Mouse (Mus musculus) heart, postnatal 4 days (tissue): ENCODE measurements around the gene Esrrg. TPM values are rescaled to one million over a fixed set of nuclear protein-coding genes. Genes with fewer than 3 reads are reported as not detected.

Experiments
- DNase-seq: peaks from one replicate; pipeline ENCODE4 v3.0.0; 2021
- total RNA-seq, 2 experiments: library from RNA; stranded (reverse); gene quantifications; 2 replicates each; pipeline ENCODE4 v1.2.3; 2021

The Esrrg gene
- total RNA-seq, result 10 to 100 TPM; 37.9 to 50.1 TPM

GRCm38 (mm10) chr1:187608261-187608921 is at the start of gene Esrrg:
Gene Esrrg, plus strand, starts transcription at chr1:187608791.
- peak; percentile 44 for DNase-seq

DNA sequence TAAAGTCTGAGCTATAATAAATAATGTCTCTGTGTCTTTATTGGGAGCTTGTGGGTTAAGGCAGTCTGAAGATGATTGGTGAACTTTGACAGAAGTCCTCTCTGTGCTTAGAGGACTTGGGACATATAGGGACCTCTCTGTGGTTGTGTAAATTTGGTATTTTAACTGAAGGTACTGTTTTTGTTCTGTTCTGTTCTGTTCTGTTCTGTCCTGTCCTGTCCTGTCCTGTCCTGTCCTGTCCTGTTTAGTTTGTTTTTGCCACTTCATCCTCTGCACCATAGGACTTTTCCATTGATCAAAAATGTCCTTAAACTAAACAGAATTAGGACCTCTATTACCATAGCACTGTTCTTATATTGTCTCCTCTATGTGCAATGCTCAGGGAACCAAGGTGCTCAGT is 24.6 kb upstream of the Esrrg start:
- no peak for DNase-seq

- DNase-seq, result no peak
These were observed 22.0 kb upstream of the Esrrg start for GRCm38 (mm10) chr1:187586541-187587075.

DNA sequence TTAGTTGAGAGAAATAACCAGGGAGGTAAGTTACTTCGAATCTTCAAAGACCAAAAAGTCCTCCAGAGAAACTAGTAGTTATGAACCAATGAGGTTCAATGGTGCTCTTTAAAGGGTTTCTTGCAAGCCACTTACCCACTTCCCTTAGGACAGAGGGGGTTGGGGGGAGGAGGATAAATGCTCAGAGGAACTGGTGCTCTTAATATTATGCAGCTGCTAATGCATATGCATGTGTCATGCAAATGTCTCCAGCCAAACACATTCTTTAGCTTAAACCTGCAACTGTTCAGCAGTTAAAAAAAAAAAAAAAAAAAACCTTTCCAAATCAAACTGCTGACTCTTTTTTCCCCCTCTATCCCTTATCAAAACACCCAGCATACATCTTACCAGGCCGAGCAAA is 5.6 kb upstream of the Esrrg start:
- no peak for DNase-seq

GRCm38 (mm10) chr1:187604063-187604484 is 4.5 kb upstream of the Esrrg start:
- no peak for DNase-seq

GRCm38 (mm10) chr1:187604691-187605310 is 3.8 kb upstream of the Esrrg start:
- DNase-seq, result no peak

- no peak for DNase-seq
These were observed 3.0 kb upstream of the Esrrg start for GRCm38 (mm10) chr1:187605391-187606270.

DNA sequence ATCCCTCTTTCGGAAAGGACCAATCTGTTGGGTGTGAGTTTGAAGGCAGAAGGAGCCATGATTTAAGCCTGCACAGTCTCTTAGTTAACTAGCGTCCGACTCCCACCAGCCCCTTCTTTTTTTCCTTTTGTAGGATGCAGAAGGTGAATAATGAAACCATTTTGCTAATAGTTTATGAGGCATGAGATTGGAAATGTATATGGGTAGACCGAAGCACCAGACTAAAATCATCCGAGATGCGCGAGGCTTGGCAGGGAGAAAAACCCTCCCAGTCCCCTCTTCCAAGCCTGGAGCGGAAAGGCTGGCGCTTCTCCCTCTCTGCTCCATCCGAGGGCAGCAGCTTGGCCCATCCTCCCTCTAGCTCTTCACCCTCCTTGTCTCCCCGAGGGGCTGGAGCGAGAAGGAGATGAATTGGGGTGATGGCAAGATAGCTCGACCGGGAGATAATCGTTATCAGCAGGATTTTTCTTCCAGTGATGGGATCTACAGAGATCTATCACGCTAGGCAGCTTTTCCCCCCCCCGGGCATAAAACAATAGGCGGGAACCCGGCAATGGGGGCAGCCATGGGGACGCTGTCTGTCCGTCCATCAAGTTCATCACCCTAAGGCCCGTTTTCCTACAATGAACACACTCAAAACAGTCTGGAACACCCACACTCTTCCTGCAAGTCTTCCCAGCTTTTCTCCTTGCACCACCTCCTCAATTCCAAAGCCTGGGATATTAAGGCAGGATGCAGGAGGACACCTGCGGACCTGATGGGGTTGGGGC is 2.1 kb upstream of the Esrrg start:
- DNase-seq, result no peak

GRCm38 (mm10) chr1:187607065-187608047 is 1.2 kb upstream of the Esrrg start:
- no peak for DNase-seq

DNA sequence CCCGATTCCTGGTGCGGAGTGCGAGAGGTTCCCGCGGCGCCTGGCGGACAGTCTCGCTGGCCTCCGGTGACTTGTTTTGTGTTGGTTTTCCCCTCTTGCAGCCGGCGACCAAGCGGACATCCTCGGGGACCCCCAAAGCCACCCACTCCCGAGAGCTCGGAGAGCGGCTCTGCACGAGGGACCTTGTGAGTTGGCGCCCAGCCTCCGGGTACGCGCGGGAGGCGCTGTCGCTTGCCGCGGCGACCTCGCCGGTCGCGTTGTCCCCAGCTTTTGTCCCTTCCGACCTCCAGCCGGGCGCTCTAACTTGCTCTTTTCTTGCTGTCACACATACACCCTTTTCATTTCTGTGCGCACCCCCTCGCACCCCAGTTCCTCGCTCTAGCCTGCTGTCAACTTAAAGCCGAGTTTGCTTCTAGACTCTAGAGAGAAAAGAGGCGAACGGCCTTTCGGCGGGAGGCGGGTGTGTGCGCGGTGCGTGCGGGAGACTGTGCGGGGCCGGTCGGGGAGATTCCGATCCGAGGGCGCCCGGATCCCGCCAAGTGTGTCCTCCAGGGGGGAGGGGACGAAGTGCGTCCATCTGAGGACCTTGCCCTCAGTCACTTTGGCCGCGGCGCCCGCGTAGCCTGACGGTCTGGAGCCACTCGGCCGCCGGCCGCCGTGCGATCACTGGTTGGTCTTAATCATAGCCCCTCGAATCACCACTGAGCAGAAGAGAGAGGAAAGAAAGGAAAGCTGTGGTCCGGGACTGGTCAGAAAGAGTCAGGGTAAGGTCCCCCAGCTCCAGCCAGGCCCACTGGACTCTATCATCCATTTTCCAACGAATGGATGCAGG is 646 bp downstream of the Esrrg start:
- peak; percentile 67 for DNase-seq

DNA sequence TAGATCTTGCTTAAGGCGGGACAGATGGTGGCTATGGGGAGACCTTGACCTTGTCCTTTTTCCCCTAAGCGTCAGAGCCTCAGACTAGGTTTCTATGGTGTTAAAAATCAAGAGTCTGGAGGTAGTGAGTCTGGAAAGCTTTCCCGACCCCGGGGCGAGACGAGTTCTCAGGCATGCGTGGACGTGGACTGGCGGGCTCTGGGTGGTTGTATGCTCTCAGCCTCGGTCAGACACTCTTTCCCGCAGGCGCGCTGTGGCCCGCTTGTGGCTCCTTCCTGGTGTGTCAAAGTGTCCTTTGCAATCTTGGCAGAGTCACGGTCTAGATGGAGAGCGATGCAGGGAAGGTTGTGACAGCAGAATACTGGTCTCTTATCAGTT is 1.3 kb downstream of the Esrrg start:
- peak; percentile 44 for DNase-seq

DNA sequence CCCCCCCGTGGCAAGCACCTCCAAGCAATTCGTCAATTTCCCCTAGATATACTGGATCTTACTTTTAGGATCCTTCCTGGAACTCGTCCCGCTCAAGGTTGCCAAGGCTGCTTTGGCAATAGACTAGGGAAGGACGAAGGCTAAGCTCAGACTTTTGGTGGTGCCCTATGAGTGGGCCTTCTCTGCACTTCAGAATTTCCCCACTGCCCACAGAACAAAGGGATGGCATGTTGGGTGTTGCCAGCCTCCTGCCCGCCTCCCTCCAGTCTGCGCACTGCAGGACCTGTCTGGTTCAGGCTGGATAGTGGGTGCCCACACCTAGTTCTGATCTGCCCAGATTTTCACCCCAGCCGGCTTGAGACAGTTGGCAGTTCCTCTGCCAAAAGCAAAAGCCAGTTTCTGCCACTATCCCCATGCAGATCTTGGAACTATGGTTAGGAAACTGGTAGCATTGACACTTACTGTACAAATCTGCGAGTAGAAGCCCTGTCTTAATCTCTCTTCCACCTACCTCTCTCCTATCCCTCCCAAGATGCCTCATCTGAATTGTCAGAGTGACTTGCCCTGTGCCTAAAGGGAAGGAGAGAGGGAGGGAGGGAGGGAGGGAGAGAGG is 1.9 kb downstream of the Esrrg start:
- no peak for DNase-seq

DNA sequence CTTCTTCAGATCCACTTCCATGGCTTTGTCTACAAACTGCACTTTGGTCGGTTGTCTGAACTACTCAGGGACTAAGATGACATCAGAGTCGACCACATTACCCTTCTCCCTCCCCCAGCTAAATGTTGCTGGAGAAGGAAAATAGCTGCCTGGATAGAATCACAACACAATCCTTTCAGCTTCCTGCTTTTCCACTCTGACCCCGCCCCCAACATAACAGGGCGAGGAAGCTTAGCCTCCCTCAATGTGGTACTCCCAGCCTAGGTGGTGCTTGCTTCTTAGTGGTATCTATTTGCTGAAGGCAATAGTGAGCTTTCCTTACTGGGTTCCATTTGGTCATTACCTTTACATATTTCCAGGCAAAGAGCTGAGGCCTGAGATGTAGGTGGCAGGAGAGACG is 3.3 kb downstream of the Esrrg start:
- DNase-seq, result no peak

DNA sequence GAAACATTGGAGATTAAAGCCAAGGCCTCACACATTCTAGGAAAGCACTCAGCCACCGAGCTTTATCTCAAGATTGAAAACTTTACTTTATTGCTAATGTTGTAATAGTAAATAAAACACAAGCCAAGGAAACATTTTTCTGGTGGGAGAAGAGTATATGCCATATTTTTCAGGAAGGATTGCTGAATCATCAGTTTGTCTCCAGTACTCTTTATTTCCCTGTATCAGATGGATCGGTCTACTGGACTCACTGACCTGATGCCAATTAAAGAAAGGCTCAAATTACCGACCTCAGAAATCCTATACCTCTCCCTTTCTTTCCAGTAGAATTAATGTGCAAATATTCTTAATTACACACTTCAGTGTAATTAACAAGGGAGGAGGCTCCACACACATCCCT is 4.7 kb downstream of the Esrrg start:
- no peak for DNase-seq

DNA sequence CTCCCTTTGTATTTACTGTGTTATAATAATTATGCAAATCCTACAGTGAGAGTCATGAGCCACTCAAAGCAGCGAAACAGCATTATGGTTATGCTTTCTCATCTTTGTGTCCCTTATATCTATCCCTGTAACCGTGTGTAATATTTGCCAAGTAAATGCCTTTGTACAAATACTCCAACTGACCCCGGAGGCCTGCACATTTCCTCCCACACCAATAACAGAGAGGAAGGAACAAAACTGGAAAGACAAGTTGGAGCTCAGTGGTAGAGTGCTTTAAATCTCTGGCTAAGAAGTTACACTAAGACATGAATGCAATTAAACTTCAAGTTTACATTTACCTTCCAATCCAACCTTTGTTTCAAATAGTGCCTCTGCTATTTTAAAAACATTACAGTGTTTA is 15.4 kb downstream of the Esrrg start:
- DNase-seq, result no peak

DNA sequence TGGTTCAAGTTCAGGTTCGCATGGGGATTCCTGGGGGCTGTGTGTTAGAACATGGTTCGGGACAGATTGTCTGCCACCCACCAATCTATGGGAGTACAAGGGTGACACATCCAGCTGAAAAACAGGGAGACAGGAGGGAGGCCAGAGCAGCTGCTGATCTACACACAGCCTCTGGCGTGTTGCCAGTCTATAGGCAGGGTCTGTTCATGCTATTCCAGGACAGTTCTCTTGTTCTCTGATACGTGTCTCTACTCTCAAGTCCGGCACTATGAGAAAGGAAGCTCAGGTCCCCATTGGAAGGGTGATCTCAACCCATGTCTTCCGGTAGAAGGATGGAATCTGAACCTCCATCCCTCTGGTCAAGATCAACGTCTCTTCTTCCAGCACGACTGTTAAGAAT is 21.8 kb downstream of the Esrrg start:
- no peak for DNase-seq

DNA sequence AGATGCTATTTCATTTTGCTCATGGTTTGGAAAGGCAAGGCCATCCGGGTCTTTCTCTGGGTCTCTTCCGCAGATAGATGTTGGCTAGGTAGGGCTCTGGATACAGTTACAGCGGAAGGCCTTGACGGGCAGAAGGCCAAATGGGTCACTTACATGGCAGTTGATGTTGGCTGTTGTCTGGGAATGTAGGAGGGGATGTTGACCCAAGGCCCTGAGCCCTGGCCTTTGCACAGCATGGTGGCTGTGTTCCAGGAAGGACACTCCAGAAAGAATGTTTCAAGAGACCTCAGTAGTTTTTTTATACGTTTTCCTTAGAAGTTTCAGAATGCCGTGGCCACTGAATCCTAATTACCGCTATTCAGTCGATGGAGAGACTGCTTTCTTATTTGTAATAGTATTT is 22.9 kb downstream of the Esrrg start:
- DNase-seq, result peak; percentile 19

GRCm38 (mm10) chr1:187645258-187645657 is 36.7 kb downstream of the Esrrg start:
- DNase-seq, result no peak

GRCm38 (mm10) chr1:187648551-187648950 is 40.0 kb downstream of the Esrrg start:
- no peak for DNase-seq

DNA sequence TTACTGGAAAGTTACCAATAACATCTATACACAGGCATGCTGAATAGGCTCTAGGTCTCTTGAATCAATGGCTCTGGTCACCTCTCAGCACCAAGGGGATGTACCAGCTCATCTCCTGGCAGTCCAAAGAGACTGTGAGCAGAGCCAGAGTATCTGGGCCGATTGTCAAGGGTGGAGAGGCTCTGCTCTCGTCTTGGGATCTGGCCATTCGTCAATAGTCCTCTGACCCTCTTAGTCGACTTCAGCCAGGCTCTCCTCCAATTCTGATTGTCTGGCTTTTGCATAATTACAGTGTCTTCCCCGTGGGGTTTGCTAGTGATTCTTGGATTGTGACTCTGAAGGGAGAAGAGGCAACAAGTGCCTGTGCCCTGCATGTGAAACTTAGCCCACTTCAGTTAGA is 41.3 kb downstream of the Esrrg start:
- DNase-seq, result no peak
